Mouse (Mus musculus): ENCODE measurements at regions not wholly inside any gene's neighbourhood (a gene's known extent, or its start where the extent isn't known, plus 50 kb on each side); places are given as distances from the start of the nearest gene placed in this dataset.
"Not testable (repeated sequence)": the region's sequence is repeated elsewhere in the genome, so short reads cannot be mapped to it uniquely, and the experiment has no call there.

DNA sequence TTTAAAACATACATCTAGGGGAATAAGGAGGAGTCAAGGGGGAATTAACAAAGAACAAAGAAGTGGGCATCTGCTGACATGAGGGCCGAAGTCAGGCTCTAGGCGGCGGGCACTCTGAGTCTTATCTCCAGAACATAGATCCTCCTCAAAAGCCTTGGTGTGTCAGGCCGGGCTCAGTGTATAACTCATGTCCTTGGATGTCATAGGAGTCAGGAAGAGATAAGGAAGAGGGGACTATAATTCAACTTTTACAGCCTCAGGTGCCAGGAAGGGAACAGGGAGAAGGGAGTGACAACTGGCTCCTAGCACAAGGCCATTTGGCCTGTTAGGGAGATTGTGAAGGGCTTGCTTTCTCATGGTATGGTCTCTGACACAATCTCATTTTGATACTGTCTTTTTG, 185.9 kb upstream of the Ube2e2 start:
- not testable (repeated sequence) for H3K27ac ChIP-seq; H3K4me3 ChIP-seq; DNase-seq (ENCODE audit: extremely low spot score, low spot score); H3K36me3 ChIP-seq (replicated peaks); H3K27me3 ChIP-seq (ENCODE audit: poor library complexity, severe bottlenecking); H3K4me1 ChIP-seq
- peaks cover 39% of the 10 kb centered on the region for H3K9me3 ChIP-seq
- WGBS, result 93% methylated on average over 4 of the region's 4 CpGs

- no peaks in the 10 kb centered on the region for H3K36me3 ChIP-seq (replicated peaks)
- no peaks in the 10 kb centered on the region for H3K27me3 ChIP-seq (ENCODE audit: poor library complexity, severe bottlenecking)
- peak overlapping the region; percentile 53 for H3K4me3 ChIP-seq
- peak; percentile 73 for DNase-seq (ENCODE audit: extremely low spot score, low spot score)
- WGBS, result 2% methylated on average over 49 of the region's 49 CpGs
- peaks cover 6% of the 10 kb centered on the region; the same call in 1 of the 2 replicates for H3K9me3 ChIP-seq
- H3K27ac ChIP-seq, result 0 out of 2 replicates have a peak overlapping the region, but pooled peaks have one; percentile 64
- H3K4me1 ChIP-seq, result peaks cover 11% of the 10 kb centered on the region
Measured at GRCm38 (mm10) chr14:19041984-19042760, 148.1 kb upstream of the Ube2e2 start.

- H3K27ac ChIP-seq, result no peak overlapping the region
- no peak for DNase-seq (ENCODE audit: extremely low spot score, low spot score)
- H3K4me1 ChIP-seq, result no peaks in the 10 kb centered on the region
- H3K36me3 ChIP-seq (replicated peaks), result no peaks in the 10 kb centered on the region
- no peaks in the 10 kb centered on the region for H3K27me3 ChIP-seq (ENCODE audit: poor library complexity, severe bottlenecking)
- no peaks in the 10 kb centered on the region for H3K9me3 ChIP-seq
- no peak overlapping the region for H3K4me3 ChIP-seq
- 64% methylated on average over 2 of the region's 2 CpGs for WGBS
Measured at GRCm38 (mm10) chr14:19020102-19020501, 126.0 kb upstream of the Ube2e2 start.

DNA sequence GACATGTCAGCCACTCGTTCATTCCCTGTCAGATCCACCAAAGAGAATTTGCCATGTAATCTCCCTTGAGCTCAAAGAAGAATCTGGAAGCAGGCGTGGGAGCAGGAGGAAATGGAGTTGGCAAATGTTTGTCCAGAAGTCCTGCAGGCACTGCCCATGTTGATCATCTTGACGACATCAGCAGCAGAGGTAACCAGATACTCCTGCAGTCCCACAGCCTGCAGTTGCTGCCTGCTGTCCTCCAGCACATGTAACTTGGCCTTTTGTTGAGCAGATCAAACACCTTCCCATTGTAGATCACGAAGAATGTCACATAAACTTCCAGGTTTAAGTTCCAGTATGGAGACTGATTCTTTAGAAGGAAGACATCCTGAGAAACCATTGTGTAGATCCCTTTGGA, 121.3 kb upstream of the Ube2e2 start:
- Histone ChIP-seq H3K9me3 (no peaks in the 10 kb centered on the region), H3K4me3 (no peak overlapping the region), H3K27me3 (ENCODE audit: poor library complexity, severe bottlenecking) (no peaks in the 10 kb centered on the region), H3K27ac (no peak overlapping the region), H3K36me3 (replicated peaks) (no peaks in the 10 kb centered on the region), H3K4me1 (no peaks in the 10 kb centered on the region)
- DNase-seq (ENCODE audit: extremely low spot score, low spot score), result no peak
- 81% methylated on average over 4 of the region's 4 CpGs for WGBS

- not testable (repeated sequence) for H3K4me3 ChIP-seq; H3K27ac ChIP-seq; H3K4me1 ChIP-seq; H3K36me3 ChIP-seq (replicated peaks); DNase-seq (ENCODE audit: extremely low spot score, low spot score); H3K9me3 ChIP-seq; H3K27me3 ChIP-seq (ENCODE audit: poor library complexity, severe bottlenecking)
- 91% methylated on average over 2 of the region's 2 CpGs for WGBS
Measured at GRCm38 (mm10) chr14:19013558-19013957, 119.5 kb upstream of the Ube2e2 start.

DNA sequence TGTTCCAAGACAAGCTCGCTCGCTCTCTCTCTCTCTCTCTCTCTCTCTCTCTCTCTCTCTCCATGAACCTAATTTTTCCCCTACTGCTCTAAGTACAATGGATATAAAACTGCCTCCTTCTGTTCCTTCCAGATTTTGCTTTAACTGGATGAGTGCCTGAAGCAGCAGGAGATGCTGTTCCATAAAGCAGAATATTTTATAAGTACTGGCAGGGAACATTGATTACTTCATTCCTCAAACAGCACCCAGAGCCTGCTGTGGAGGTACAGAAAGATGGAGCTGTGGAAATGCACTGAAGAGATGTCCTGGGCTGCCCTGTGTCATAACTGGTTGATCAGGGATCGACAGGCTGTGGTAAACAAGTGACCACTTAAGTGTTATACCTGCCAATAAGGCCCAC, 89.8 kb upstream of the Ube2e2 start:
- Histone ChIP-seq H3K36me3 (replicated peaks) (no peaks in the 10 kb centered on the region), H3K9me3 (no peaks in the 10 kb centered on the region), H3K4me1 (0 out of 2 replicates have a peak, but pooled peaks cover 2% of the 10 kb centered on the region), H3K27me3 (ENCODE audit: poor library complexity, severe bottlenecking) (no peaks in the 10 kb centered on the region), H3K27ac (no peak overlapping the region), H3K4me3 (no peak overlapping the region)
- 93% methylated on average over 3 of the region's 3 CpGs for WGBS
- no peak for DNase-seq (ENCODE audit: extremely low spot score, low spot score)

GRCm38 (mm10) chr14:18963864-18964263, 69.8 kb upstream of the Ube2e2 start:
- WGBS, result 97% methylated on average over 1 of the region's 1 CpGs

GRCm38 (mm10) chr14:18963287-18963686, 69.2 kb upstream of the Ube2e2 start:
- H3K27ac ChIP-seq, result no peak overlapping the region
- H3K36me3 ChIP-seq (replicated peaks), result no peaks in the 10 kb centered on the region
- H3K4me3 ChIP-seq, result no peak overlapping the region
- H3K27me3 ChIP-seq (ENCODE audit: poor library complexity, severe bottlenecking), result no peaks in the 10 kb centered on the region
- DNase-seq (ENCODE audit: extremely low spot score, low spot score), result no peak
- 89% methylated on average over 2 of the region's 2 CpGs for WGBS
- H3K4me1 ChIP-seq, result no peaks in the 10 kb centered on the region
- no peaks in the 10 kb centered on the region for H3K9me3 ChIP-seq

More at GRCm38 (mm10) chr14:18963864-18964263, 69.8 kb upstream of the Ube2e2 start:
- H3K9me3 ChIP-seq, result no peaks in the 10 kb centered on the region
- no peaks in the 10 kb centered on the region for H3K27me3 ChIP-seq (ENCODE audit: poor library complexity, severe bottlenecking)
- no peak overlapping the region for H3K4me3 ChIP-seq
- H3K4me1 ChIP-seq, result no peaks in the 10 kb centered on the region
- no peak for DNase-seq (ENCODE audit: extremely low spot score, low spot score)
- no peak overlapping the region for H3K27ac ChIP-seq
- no peaks in the 10 kb centered on the region for H3K36me3 ChIP-seq (replicated peaks)

All from forebrain, embryonic 10.5 days (tissue).